Mouse (Mus musculus): ENCODE measurements around the gene Nrm.

DNA sequence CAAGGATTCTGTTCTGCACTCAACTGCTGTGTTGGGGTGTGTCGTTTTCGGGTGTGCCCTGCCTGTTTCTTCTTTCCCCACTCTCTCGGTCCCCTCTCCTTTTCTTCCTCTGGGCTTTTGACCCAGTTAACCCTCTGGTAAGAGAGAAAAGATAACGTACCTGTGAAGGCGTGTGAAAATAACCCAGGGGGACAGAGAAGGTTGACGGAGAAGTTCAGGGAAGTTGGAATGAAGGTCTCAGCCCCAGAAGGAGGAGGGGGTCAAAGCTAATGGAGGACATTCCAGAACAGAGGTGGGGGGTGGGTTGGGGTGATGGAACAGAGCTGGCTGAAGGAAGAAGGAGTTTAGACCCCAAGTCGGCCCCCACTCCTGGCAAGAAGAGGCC, 7.8 kb downstream of the Nrm start:
- no peak for TF ChIP-seq CTCF (IDR thresholded peaks at IDR 0.05; ENCODE audit: borderline replicate concordance, insufficient read depth, low read depth, low read length)
- TF ChIP-seq POLR2A (IDR thresholded peaks at IDR 0.05; ENCODE audit: borderline replicate concordance, insufficient read depth, low read length): no peak
